Mouse (Mus musculus): ENCODE data around the gene Lrrc8e.

DNA sequence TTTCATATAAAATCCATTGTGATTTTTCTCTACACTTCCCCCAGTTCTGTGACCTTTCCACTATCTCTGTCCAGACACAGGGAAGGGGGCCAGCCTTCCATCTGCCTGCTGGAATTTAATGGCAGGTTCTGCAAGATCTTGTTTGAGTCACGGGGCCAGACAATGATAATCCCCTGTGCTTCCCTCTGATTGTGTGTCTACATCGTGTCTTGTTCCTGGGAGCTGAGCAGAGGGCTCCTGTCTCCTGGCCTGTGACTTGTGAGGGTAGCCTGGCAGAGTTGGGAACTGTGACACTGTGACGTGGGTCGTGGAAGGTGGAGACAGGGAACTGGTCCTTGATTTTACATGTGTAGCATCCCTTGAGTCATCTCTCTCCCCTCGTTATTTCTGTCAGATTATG is 3.2 kb downstream of the Lrrc8e start:
- TF ChIP-seq CTCF (IDR thresholded peaks at IDR 0.05; ENCODE audit: low read depth, low read length) = no peak
- TF ChIP-seq EP300 (IDR thresholded peaks at IDR 0.05; ENCODE audit: insufficient read depth, low read depth, low read length) = no peak
- no peak for TF ChIP-seq POLR2A (IDR thresholded peaks at IDR 0.05; ENCODE audit: insufficient read depth, low read length)
